Mouse (Mus musculus) heart, embryonic 12.5 days (tissue): ENCODE results near the gene Fth1. TPM values are rescaled to one million over a fixed set of nuclear protein-coding genes. Genes with fewer than 3 reads are reported as not detected.

Experiments used
- ATAC-seq: fragments of 200-750 bp; cut with Nextera tagmentation; 2 replicates; pipeline ENCODE4 v1.8.0; 2017; ENCODE audit warnings: moderate TSS enrichment, moderate library complexity; ENCODE audit not compliant: insufficient number of reproducible peaks, low FRiP score
- H3K27ac ChIP-seq: fragments of 300-500 bp; sonication (generic); 2 replicates; pipeline ENCODE4 v1.5.1; 2016; ENCODE audit warnings: mild to moderate bottlenecking, moderate library complexity; ENCODE audit not compliant: poor library complexity, severe bottlenecking
- H3K27me3 ChIP-seq: fragments of 300-500 bp; sonication (generic); replicated peaks from 2 replicates; pipeline ENCODE4 v1.6.1; 2016; ENCODE audit warnings: mild to moderate bottlenecking, moderate library complexity
- H3K36me3 ChIP-seq: fragments of 300-500 bp; sonication (generic); 2 replicates; pipeline ENCODE4 v1.6.1; 2016; ENCODE audit warnings: mild to moderate bottlenecking, moderate library complexity
- H3K4me1 ChIP-seq: fragments of 300-500 bp; sonication (generic); replicated peaks from 2 replicates; pipeline ENCODE4 v1.6.1; 2016; ENCODE audit warnings: mild to moderate bottlenecking
- H3K4me2 ChIP-seq: fragments of 300-500 bp; sonication (generic); 2 replicates; pipeline ENCODE4 v1.6.1; 2016; ENCODE audit warnings: mild to moderate bottlenecking, moderate library complexity
- H3K4me3 ChIP-seq: fragments of 300-500 bp; sonication (generic); 2 replicates; pipeline ENCODE4 v1.5.1; 2016; ENCODE audit warnings: mild to moderate bottlenecking
- H3K9ac ChIP-seq: fragments of 300-500 bp; sonication (generic); 2 replicates; pipeline ENCODE4 v1.6.1; 2016; ENCODE audit warnings: mild to moderate bottlenecking, moderate library complexity
- H3K9me3 ChIP-seq: fragments of 300-500 bp; sonication (generic); replicated peaks from 2 replicates; pipeline ENCODE4 v1.6.1; 2016; ENCODE audit warnings: mild to moderate bottlenecking, moderate library complexity
- WGBS: fragments of 180-500 bp; shearing (Covaris S2); methylation state at CpG from one replicate; pipeline ENCODE4 v1.1.7; 2016; 5-methylcytosine and 5-hydroxymethylcytosine counted together
- polyA plus RNA-seq: library from polyadenylated mRNA; unstranded; fragments of >200 nt; fragmentation: Nextera tagmentation; extraction: Ambion mirVana; gene quantifications from 2 replicates; pipeline ENCODE4 v1.2.1, GENCODE M21; 2016

Fth1 gene
- polyA plus RNA-seq, 1 experiment from 2014 or later: 2,412 TPM

DNA sequence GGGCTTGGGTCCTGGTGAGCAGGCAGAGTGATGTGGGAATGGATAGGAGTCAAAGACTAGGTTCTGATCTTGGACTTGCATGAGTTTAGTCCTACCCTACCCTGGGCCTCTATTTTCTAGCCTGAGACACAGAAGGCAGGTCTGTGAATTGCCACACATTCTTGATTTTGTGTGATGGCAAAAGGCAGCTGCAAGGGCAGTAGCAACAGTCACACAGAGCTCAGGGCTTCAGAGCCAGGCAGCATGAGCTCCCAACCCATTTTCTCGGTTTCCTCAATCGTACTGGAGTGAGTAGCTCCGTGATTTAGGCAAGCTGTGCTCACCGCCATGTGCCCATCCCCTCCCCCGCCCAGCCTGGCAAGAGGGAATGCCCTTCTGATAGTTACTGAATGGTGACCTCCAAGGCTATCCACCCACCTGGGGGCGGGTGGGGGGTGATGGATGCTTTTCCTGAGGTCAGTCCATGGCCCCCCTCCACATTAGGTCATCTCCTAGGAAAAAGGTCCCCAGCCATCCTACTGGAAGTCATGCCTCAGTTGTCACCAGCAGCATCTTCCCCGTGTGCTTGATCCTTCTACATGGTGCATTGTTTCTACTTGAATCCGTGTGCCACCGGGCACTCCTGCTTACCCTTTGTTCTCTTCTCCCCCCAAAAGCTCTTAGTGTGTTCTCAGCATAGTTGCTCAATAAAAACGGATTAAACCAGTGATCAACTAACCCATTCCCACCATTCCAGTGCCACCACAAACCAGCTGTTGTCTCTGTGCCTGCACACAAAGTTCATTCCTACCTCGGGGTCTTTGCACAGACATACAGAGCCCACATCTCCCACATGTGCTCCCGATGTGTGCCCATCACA, 17.0 kb downstream of the Fth1 start:
- no peak overlapping the region for H3K27ac ChIP-seq
- H3K9me3 ChIP-seq: no peaks in the 10 kb centered on the region; the same call in 1 of the 2 replicates
- no peak overlapping the region for H3K4me3 ChIP-seq
- no peaks in the 10 kb centered on the region for H3K27me3 ChIP-seq
- peaks cover 7% of the 10 kb centered on the region for H3K4me1 ChIP-seq
- H3K9ac ChIP-seq: no peak overlapping the region
- H3K36me3 ChIP-seq: no peaks in the 10 kb centered on the region
- H3K4me2 ChIP-seq: no peak overlapping the region
- WGBS: 70% methylated on average over 12 of the region's 12 CpGs
- no peak for ATAC-seq

DNA sequence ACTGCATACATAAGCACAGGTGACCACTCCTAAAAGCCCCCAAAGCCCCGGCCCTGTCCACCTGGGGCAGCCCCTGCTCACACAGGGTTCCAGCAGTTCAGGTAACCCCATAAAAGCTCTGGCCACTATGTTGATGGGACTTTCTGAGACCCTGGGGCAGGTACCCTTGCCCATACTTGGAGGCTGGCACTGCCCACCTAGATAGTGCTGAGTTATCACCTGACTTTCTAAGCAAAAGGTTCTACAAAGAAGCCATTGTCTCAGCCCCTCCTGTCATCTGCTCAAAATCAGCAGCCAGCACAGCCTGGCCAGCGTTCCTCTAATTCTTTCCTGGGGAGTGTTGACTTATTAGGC, 17.6 kb downstream of the Fth1 start:
- H3K27ac ChIP-seq: no peak overlapping the region

DNA sequence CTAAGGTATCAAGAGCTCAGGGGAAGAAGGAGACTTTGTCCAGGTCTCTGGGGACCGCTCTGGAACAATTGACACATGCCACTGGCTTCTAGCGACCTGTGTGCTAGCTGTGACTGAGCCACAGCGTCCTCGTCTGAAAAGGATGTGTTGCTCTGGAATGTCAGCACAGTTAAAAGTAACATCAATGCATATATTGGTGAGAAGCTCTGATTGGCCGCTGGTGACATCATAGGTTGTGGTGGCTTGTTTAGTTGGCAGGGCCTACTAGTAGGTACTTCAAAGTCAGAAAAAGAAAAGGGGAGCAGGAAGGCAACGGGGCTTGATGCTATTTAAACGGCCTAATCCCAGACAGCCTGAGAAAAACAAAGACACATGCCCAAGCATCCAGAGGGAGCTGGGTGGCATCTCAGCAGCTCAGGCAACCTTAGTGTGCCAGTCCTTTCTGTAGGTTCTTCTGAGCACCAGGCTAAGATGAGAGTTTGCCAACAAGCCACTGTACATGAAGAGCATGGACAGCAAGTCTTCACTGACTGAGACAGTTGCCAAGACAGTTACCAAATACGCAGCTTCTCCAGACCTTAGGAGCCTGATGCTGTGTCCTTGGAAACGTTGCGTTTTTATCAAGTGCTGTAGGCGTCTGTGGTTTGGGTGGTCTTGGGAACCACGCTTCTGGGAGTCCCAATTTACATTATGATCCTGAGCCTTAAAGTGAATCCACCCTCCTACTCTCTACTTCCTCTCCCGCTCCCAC, 18.5 kb downstream of the Fth1 start:
- no peak overlapping the region for H3K27ac ChIP-seq
- ATAC-seq: 0 out of 2 replicates have a peak, but pooled peaks have one; percentile 7
- no peaks in the 10 kb centered on the region for H3K4me1 ChIP-seq
- H3K9ac ChIP-seq: no peak overlapping the region
- 60% methylated on average over 13 of the region's 13 CpGs for WGBS
- H3K4me2 ChIP-seq: no peak overlapping the region
- H3K9me3 ChIP-seq: no peaks in the 10 kb centered on the region; the same call in 1 of the 2 replicates
- no peak overlapping the region for H3K4me3 ChIP-seq
- H3K27me3 ChIP-seq: no peaks in the 10 kb centered on the region
- no peaks in the 10 kb centered on the region for H3K36me3 ChIP-seq

More for the DNA sequence above, 17.6 kb downstream of the Fth1 start:
- Histone ChIP-seq H3K4me3 (no peak overlapping the region), H3K4me2 (no peak overlapping the region), H3K27me3 (no peaks in the 10 kb centered on the region), H3K36me3 (no peaks in the 10 kb centered on the region), H3K9me3 (no peaks in the 10 kb centered on the region; the same call in 1 of the 2 replicates), H3K9ac (no peak overlapping the region), H3K4me1 (peaks cover 5% of the 10 kb centered on the region)
- no peak for ATAC-seq
- 68% methylated on average over 2 of the region's 2 CpGs for WGBS

DNA sequence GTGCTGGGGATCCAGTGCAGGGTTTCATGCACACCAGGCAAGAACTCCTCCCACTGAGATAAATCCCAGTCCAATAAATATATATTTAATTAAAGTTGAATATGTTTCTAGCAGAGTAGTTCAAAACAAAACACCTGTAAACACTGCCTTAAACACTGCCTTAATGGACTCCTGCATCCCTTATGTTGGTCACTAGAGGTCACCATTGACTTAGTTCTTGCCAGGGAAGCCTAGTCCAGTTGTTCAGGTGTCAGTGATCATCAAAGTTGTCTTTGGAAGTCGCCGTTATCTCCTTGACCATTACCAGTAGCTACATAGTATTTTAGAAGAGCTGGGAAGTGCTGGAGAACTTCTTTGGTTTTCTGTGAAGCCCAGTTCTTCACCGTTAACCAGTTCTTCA, 19.9 kb downstream of the Fth1 start:
- no peak overlapping the region for H3K4me3 ChIP-seq
- H3K27me3 ChIP-seq: no peaks in the 10 kb centered on the region
- H3K9me3 ChIP-seq: no peaks in the 10 kb centered on the region; the same call in 1 of the 2 replicates
- no peak overlapping the region for H3K4me2 ChIP-seq
- no peak overlapping the region for H3K9ac ChIP-seq
- ATAC-seq: no peak
- 28% methylated on average over 3 of the region's 3 CpGs for WGBS
- no peak overlapping the region for H3K27ac ChIP-seq
- H3K36me3 ChIP-seq: no peaks in the 10 kb centered on the region
- H3K4me1 ChIP-seq: no peaks in the 10 kb centered on the region

DNA sequence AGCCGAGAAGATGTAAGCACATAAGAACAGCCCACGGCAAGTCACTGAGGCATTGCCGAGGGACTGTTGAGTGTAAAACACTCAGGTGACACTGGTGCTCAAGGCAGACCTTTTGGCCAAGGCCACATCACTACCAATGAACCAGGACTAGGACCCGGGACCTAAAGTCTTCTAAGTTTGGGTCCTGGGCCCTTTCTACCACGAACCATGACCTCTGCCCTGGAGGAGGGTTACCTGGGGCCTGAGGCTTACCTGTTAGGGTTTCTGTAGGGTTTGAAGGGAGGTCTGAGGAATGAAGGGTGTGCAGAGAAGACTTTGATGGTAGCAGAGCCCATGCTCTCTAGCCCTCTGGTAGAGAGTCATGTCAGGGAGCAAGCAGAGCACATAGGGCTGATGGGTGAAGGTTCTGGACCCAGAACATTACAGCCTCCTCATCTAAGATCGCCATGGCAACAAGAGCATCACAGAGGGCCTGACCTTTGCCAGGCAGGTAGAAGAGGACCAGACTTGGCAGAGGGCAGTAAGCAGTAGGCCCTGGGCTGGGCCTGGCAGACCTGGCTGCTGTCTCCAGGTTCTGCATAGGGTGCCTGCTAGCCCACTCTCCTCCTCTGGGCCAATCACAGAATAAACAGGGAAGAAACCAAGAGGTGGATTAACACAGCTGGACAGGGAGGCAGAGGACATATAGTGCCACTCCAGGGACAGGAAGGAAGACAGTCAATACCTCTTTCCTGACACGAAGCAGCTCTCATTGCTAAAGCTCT, 21.0 kb downstream of the Fth1 start, which contains the start of the genes Best1 and Rab3il1:
TSS of gene Best1 (minus strand) at position 428 of the 764 bp plus-strand sequence.
TSS of gene Rab3il1 (plus strand) at position 464 of the 764 bp plus-strand sequence.
- Histone ChIP-seq H3K9ac (no peak within 1 kb of the TSS), H3K4me3 (no peak within 1 kb of the TSS)

DNA sequence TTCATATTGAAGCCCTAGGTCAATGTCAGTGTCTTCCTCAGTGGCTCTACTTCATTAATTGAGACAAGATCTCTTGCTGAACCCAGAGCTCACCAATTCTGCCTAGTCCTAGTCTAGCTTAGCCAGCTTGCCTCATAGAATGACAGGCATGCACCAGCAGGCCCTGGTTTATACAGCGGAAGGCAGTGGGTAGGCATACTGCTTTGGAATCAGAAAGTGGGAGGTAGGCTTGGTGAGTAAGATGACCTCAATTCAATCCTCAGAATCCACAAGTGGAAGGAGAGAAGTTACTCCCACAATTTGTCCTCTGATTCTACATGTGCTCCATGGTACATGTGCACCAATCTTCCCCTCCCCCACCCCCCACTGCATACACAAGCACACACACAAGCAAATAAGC, 23.3 kb downstream of the Fth1 start:
- WGBS: 97% methylated on average over 1 of the region's 1 CpGs
- Histone ChIP-seq H3K4me1 (no peaks in the 10 kb centered on the region), H3K9me3 (no peaks in the 10 kb centered on the region; the same call in 1 of the 2 replicates), H3K27me3 (no peaks in the 10 kb centered on the region), H3K9ac (no peak overlapping the region), H3K4me2 (no peak overlapping the region), H3K4me3 (no peak overlapping the region), H3K36me3 (no peaks in the 10 kb centered on the region), H3K27ac (no peak overlapping the region)
- no peak for ATAC-seq

More for the DNA sequence above, 21.0 kb downstream of the Fth1 start, which contains the start of the genes Best1 and Rab3il1:
- H3K27ac ChIP-seq: no peak within 1 kb of the TSS
- no peak for ATAC-seq
- 72% methylated on average over 7 of the region's 7 CpGs for WGBS
- no peak within 1 kb of the TSS for H3K4me2 ChIP-seq
- H3K4me1 ChIP-seq: no peaks in the 10 kb centered on the region
- no peaks in the 10 kb centered on the region for H3K36me3 ChIP-seq
- H3K9me3 ChIP-seq: no peaks in the 10 kb centered on the region; the same call in 1 of the 2 replicates
- no peaks in the 10 kb centered on the region for H3K27me3 ChIP-seq

DNA sequence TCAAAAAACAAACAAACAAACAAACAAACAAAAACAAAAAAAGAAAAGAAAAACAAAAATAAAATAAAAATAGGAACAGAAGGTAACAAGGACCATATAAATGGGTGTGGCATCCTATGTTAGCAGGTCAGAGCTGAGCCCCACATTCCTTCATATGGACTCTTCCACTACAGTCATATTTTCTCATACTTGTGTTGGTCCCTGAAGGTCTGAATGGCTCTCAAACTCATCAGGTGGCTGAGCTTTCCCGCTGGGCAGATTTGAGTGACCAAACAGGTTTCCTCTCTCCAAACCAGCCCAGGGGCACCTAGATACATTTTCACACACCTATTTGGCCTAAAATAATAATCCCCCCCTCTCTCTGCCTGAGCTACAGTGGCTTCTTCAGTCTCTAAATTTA, 31.0 kb downstream of the Fth1 start:
- no peaks in the 10 kb centered on the region for H3K9me3 ChIP-seq
- H3K36me3 ChIP-seq: no peaks in the 10 kb centered on the region
- peaks cover 44% of the 10 kb centered on the region for H3K4me1 ChIP-seq
- H3K9ac ChIP-seq: no peak overlapping the region
- no peak overlapping the region for H3K4me2 ChIP-seq
- no peak for ATAC-seq
- H3K27me3 ChIP-seq: no peaks in the 10 kb centered on the region
- H3K4me3 ChIP-seq: no peak overlapping the region
- no peak overlapping the region for H3K27ac ChIP-seq
- WGBS: 86% methylated on average over 1 of the region's 1 CpGs

DNA sequence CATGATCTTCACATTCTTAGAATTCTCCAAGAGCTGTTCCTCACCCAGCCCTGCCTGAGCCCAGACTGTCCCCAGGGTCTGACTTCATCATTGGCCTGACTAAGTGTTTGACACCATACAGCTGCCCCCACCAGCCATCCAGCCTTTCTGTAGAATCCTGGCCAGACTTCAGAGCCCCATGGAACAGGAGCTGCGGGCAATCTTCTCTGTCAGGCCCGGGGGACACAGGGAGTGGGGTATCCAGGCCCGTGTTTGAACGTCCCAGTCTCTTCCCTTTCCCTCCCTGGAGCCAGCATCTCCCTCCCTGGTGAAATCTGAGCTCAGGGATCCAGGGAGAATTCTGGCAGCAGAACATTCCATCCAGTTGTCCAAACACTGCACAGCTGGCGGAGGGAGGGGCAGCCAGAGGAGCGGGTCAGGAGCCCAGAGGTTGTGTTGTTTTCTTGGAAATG, 32.5 kb downstream of the Fth1 start:
- no peaks in the 10 kb centered on the region for H3K36me3 ChIP-seq
- H3K9ac ChIP-seq: peak overlapping the region; percentile 49
- H3K4me1 ChIP-seq: peaks cover 52% of the 10 kb centered on the region
- H3K27me3 ChIP-seq: no peaks in the 10 kb centered on the region
- no peak for ATAC-seq
- peak overlapping the region; percentile 20 for H3K4me2 ChIP-seq
- no peaks in the 10 kb centered on the region for H3K9me3 ChIP-seq
- peak overlapping the region; percentile 96 for H3K27ac ChIP-seq
- no peak overlapping the region for H3K4me3 ChIP-seq
- 14% methylated on average over 6 of the region's 6 CpGs for WGBS

DNA sequence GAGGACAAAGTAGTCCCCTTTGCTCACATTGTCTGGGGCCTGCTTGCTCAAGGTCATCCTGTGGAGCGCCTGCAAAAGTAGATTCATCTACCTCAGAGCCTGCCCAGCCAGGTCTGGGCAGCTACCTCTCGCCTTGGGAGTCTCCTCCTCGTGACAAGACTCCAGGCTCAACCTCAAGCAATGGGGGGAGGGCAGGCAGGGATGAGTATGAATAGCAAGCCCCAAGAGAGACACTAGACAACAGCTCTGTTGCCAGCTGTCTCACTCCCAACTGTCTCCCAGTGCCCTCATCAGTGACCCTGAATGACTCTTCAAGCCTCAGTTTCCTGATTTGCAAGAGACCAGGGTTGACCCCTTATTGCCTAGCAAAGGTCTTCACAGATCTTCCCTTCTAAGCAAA, 33.0 kb downstream of the Fth1 start:
- no peak for ATAC-seq
- Histone ChIP-seq H3K9me3 (no peaks in the 10 kb centered on the region), H3K9ac (peak overlapping the region; percentile 49; the same call in 1 of the 2 replicates), H3K4me2 (peak overlapping the region; percentile 20), H3K27ac (peak overlapping the region; percentile 96), H3K4me3 (no peak overlapping the region), H3K4me1 (peaks cover 53% of the 10 kb centered on the region), H3K27me3 (no peaks in the 10 kb centered on the region), H3K36me3 (no peaks in the 10 kb centered on the region)
- 26% methylated on average over 3 of the region's 3 CpGs for WGBS

DNA sequence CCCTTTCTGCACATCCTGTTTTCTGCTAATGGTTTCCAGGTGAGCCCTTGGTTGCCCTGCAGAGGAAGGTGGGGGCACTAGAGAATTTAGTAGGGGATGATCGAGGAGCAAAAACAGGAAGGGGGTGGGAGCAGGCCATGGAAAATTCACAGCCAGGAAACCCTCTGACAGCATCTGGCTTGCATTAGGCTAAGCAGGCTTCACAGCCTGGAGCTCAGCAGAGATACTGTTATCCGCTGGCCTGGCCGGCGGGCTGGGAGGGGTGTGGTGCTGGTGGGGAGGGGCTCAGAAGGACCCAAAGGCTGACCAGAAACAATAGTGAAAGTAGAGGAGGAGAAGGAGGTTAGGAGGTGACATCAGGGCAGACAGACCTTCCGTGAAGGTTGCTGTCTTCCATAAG, 33.5 kb downstream of the Fth1 start:
- ATAC-seq: peak; percentile 72
- Histone ChIP-seq H3K27me3 (no peaks in the 10 kb centered on the region), H3K36me3 (no peaks in the 10 kb centered on the region), H3K4me1 (peaks cover 59% of the 10 kb centered on the region), H3K4me3 (no peak overlapping the region), H3K9ac (no peak overlapping the region), H3K27ac (peak overlapping the region; percentile 96), H3K9me3 (no peaks in the 10 kb centered on the region), H3K4me2 (peak overlapping the region; percentile 20; the same call in 1 of the 2 replicates)
- WGBS: 10% methylated on average over 5 of the region's 5 CpGs
